ENCODE assay signal across 8 mouse cellular contexts in genomic region chr17:31535358-31535757, GRCm38 (mm10). TPM values are rescaled to one million over a fixed set of nuclear protein-coding genes. Genes with fewer than 3 reads are reported as not detected.
DNase-seq lines count a peak whose midpoint lies in the region; ATAC-seq and TF ChIP-seq lines count a peak whose summit lies in the region.

No protein-coding gene starts in this region.

- no peaks in the 10 kb centered on the region for H3K27me3 ChIP-seq in forebrain, embryonic 10.5 days (ENCODE audit: poor library complexity, severe bottlenecking)
- no peaks in the 10 kb centered on the region for H3K27me3 ChIP-seq in neural tube, embryonic 13.5 days

- H3K4me1 ChIP-seq in forebrain, embryonic 10.5 days, result peaks cover 17% of the 10 kb centered on the region
- H3K4me1 ChIP-seq in neural tube, embryonic 13.5 days (replicated peaks), result peaks cover 31% of the 10 kb centered on the region

- H3K36me3 ChIP-seq in forebrain, embryonic 10.5 days (replicated peaks), result peaks cover 17% of the 10 kb centered on the region
- H3K36me3 ChIP-seq in neural tube, embryonic 13.5 days, result peaks cover 19% of the 10 kb centered on the region

- H3K9ac ChIP-seq in neural tube, embryonic 13.5 days, result peak overlapping the region; percentile 38; the same call in 1 of the 2 replicates

- no peak for DNase-seq in layer of hippocampus, adult 2 months (ENCODE audit: low spot score in 2 of 2)
- no peak for DNase-seq in layer of hippocampus, postnatal 25 days (ENCODE audit: extremely low spot score in 1 of 2, low spot score in 1 of 2)
- no peak for DNase-seq in forebrain, embryonic 10.5 days (ENCODE audit: extremely low spot score, low spot score)
- DNase-seq in kidney, adult 8-10 months, result peak; percentile 65 to 70
- DNase-seq in spleen, postnatal 4 days (ENCODE audit: low spot score in 2 of 2), result no peak
- no peak for DNase-seq in liver
- DNase-seq in adrenal gland, adult 8-10 months, result no peak

- H3K4me2 ChIP-seq in neural tube, embryonic 13.5 days, result peak overlapping the region; percentile 27

- WGBS in forebrain, embryonic 10.5 days, result 86% methylated on average over 4 of the region's 4 CpGs
- 74% methylated on average over 4 of the region's 4 CpGs for WGBS in neural tube, embryonic 13.5 days

- ATAC-seq in neural tube, embryonic 13.5 days (ENCODE audit: low read depth), result peak; percentile 54

- H3K9me3 ChIP-seq in forebrain, embryonic 10.5 days, result no peaks in the 10 kb centered on the region
- no peaks in the 10 kb centered on the region for H3K9me3 ChIP-seq in neural tube, embryonic 13.5 days

- TF ChIP-seq CTCF in layer of hippocampus, adult 2 months (conservative IDR thresholded peaks at IDR 0.05), result no peak

- H3K4me3 ChIP-seq in layer of hippocampus, adult 2 months, result no peak overlapping the region
- H3K4me3 ChIP-seq in forebrain, embryonic 10.5 days, result no peak overlapping the region
- no peak overlapping the region for H3K4me3 ChIP-seq in neural tube, embryonic 13.5 days

- H3K27ac ChIP-seq in layer of hippocampus, adult 2 months, result peak overlapping the region; percentile 88
- H3K27ac ChIP-seq in forebrain, embryonic 10.5 days, result peak overlapping the region; percentile 86
- H3K27ac ChIP-seq in neural tube, embryonic 13.5 days (replicated peaks), result peak overlapping the region; percentile 95

RNA-seq across cellular contexts. Expression of gene Ndufv3, which starts 15.4 kb away (rescaled TPM):
- 100 to 1,000 TPM; 257 to 258 TPM for total RNA-seq in layer of hippocampus, adult 2 months (2021)
- total RNA-seq in layer of hippocampus, postnatal 25 days (2021), result 100 to 1,000 TPM; 268 to 278 TPM
- 214 and 224 TPM in 2 replicates for polyA plus RNA-seq in forebrain, embryonic 10.5 days (2016; fragmentation: Nextera tagmentation; extraction: Ambion mirVana)
- polyA plus RNA-seq in neural tube, embryonic 13.5 days (2015; fragmentation: Nextera tagmentation; extraction: Ambion mirVana), result 405 and 454 TPM in 2 replicates
- total RNA-seq in adrenal gland, adult 8-10 months (2022), result 100 to 1,000 TPM; 254 to 452 (median 371) TPM

RNA-seq across cellular contexts. Expression of gene Wdr4, which starts 15.6 kb away (rescaled TPM):
- total RNA-seq in layer of hippocampus, adult 2 months (2021), result 10 to 100 TPM; 25.9 to 29.9 TPM
- total RNA-seq in layer of hippocampus, postnatal 25 days (2021), result 10 to 100 TPM; 23.8 to 25.6 TPM
- 78.5 and 81.3 TPM in 2 replicates for polyA plus RNA-seq in forebrain, embryonic 10.5 days (2016; fragmentation: Nextera tagmentation; extraction: Ambion mirVana)
- 31.7 and 32.1 TPM in 2 replicates for polyA plus RNA-seq in neural tube, embryonic 13.5 days (2015; fragmentation: Nextera tagmentation; extraction: Ambion mirVana)
- 10 to 100 TPM; 21.5 to 30.9 (median 26.1) TPM for total RNA-seq in adrenal gland, adult 8-10 months (2022)

RNA-seq across cellular contexts. Expression of gene Pknox1, which starts 29.2 kb away (rescaled TPM):
- total RNA-seq in layer of hippocampus, adult 2 months (2021), result 10 to 100 TPM; 13.6 to 14.6 TPM
- 10 to 100 TPM; 13.0 to 15.8 TPM for total RNA-seq in layer of hippocampus, postnatal 25 days (2021)
- 18.3 and 19.1 TPM in 2 replicates for polyA plus RNA-seq in forebrain, embryonic 10.5 days (2016; fragmentation: Nextera tagmentation; extraction: Ambion mirVana)
- 48.0 and 52.6 TPM in 2 replicates for polyA plus RNA-seq in neural tube, embryonic 13.5 days (2015; fragmentation: Nextera tagmentation; extraction: Ambion mirVana)
- total RNA-seq in adrenal gland, adult 8-10 months (2022), result 10 to 100 TPM; 20.6 to 28.1 (median 24.2) TPM

Comparison
In these comparisons a context has a peak if more than half of its experiments do, and no peak if none do; other contexts are left out.
1. DNase-seq: peak in kidney, adult 8-10 months (2 of 2); none in layer of hippocampus, adult 2 months (0 of 2), layer of hippocampus, postnatal 25 days (0 of 2), forebrain, embryonic 10.5 days (single experiment), spleen, postnatal 4 days (0 of 2), liver (single experiment) and adrenal gland, adult 8-10 months (single experiment).
2. Peak in every context shown above with its lines, with median percentiles within 50 percentile points of each other: H3K27ac ChIP-seq.